Mouse (Mus musculus): Measurements from ENCODE around the gene Stag1. TPM values are rescaled to one million over a fixed set of nuclear protein-coding genes. Genes with fewer than 3 reads are reported as not detected.

Gene Stag1
- polyA plus RNA-seq, 1 experiment = 16.7 TPM

- DNase-seq (ENCODE audit: low spot score) = no peak
These were observed 365.4 kb downstream of the Stag1 start for GRCm38 (mm10) chr9:100962903-100963427.

DNA sequence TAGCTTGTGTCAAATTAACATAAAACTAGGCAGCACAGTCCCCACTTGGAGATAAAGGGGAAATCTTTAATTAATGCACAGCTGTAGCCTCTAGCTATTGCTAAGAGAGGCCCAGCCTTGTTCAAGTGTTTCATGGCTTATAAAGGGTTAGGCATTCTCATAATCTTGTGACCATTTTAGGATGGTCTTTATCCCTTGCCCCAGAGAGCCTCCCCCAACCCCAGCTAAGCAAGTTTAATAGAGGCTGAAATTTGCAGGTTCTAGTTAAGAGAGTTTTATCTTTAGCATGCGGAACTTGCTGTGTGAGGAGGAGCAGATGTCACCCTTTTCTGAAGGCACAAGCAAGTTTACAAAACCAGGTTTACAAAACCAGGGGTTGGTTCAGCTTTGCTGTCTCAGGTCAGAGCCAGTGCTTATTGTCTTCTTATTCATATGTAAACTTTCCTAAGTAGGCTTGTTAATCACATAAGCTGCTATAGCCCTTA is 365.9 kb downstream of the Stag1 start:
- no peak for DNase-seq (ENCODE audit: low spot score)

DNA sequence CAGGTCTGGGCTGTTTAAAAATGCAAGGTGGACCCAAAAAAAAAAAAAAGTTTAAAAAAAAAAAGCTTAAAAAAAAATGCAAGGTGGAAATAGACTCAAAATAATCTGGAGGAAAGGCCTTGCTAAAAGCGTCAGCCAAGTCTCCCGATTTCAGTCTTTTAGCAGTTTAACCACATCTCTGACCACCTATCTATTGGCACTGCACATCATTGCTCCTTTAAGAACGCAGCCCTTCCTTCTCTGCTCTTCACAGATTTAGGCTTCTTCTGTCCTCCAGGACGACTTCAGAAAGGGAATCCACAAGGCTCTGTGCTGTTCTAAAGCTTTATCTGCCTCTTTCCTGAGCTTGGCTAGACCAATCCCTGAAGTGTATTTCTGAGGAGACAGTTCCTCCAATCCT is 366.5 kb downstream of the Stag1 start:
- no peak for DNase-seq (ENCODE audit: low spot score)

DNA sequence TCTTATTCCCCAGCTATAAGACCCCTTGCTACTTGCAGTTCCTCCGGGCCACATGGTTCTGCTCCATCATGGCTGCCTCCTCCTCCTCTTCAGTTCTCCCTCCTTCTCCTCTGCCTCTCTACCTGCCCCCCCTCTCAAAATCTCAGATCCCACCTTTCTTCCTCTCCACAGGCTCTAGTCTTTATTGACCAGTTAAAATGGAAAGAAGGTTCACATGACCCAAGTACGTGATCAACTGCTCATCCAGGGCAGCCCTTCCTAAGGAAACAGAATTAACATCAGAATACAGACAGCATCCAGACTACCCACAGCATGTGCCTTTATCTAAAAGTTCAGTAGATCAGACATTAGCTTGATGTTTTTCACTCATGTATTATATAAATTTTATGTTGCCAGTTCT is 371.9 kb downstream of the Stag1 start:
- DNase-seq (ENCODE audit: low spot score) = no peak

- DNase-seq (ENCODE audit: low spot score) = no peak
These were observed 381.1 kb downstream of the Stag1 start for GRCm38 (mm10) chr9:100978666-100979065.

- no peak for DNase-seq (ENCODE audit: low spot score)
These were observed 381.7 kb downstream of the Stag1 start for GRCm38 (mm10) chr9:100979260-100979659.

GRCm38 (mm10) chr9:100982786-100983185 is 385.2 kb downstream of the Stag1 start:
- no peak for DNase-seq (ENCODE audit: low spot score)

GRCm38 (mm10) chr9:100984381-100985310 is 387.0 kb downstream of the Stag1 start:
- DNase-seq (ENCODE audit: low spot score) = no peak

DNA sequence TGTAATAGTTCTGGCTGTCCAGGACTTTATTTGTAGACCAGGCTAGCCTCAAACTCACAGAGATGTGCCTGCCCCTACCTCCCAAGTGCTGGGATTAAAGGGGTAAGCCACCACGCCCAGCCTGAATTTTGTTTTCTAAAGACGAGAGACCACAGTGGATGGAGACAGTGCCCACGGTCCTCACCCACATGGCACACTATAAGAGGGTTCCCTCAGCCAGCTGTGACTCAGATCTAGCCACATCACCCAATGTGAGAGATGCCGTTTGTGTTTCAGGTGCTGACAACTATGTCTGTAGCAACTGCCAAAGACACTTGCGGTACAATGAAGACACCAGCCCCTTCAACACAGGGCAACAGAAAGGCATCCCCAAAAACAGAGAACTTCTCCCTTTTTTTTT is 389.4 kb downstream of the Stag1 start:
- no peak for DNase-seq (ENCODE audit: low spot score)

DNA sequence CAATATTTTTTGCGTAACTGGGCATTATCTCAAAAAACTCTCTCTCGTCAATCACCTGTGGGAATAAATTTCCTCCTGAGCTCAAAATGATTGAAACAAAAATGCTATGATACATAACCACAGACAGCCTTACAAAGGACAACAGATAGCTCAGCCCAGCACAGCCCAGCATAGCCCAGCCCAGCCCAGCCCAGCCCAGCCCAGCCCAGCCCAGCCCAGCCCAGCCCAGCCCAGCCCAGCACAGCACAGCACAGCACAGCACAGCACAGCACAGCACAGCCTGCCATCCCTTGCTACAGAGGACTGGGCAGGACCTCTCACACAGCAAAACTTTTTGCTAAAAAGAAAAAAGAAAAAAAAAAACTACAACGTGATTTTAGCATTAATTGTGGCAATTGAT is 390.3 kb downstream of the Stag1 start:
- no peak for DNase-seq (ENCODE audit: low spot score)

DNA sequence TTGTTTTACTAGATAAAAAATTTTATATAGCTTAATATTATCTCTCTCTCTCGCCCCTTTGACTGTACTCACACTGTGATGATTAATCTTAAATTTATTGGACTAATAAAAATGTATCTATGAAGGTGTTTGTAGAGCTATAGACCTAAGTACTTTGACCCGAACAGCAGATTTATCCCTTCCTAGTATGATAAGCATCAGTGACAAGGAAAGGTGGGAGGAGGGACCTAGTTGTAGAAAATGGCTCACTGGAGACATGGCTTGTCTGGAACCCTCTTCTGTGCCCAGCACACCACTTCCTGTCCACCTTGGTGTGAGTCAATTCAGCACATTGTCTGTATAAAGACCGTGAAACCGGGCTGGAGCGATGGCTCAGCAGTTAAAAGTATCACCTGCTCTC is 393.0 kb downstream of the Stag1 start:
- no peak for DNase-seq (ENCODE audit: low spot score)

DNA sequence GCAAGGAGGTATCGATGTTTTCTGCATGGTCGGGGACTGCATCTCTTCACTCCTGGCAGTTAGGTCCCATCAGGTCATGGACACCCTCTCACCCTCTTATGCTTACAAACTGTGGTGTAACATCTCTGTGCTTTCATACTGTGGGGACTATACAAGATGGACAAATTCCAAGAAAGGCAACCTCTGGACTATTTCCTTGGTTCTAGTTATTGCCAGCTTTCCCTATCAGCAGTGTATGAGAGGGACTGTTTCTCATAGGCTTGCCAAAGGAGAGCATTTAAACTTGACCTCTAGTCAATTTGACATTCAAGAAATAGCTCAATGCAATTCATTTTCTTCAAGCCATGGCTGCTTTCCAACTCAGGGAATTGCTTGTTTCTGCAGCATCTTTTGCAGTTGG is 393.7 kb downstream of the Stag1 start:
- DNase-seq (ENCODE audit: low spot score) = no peak

DNA sequence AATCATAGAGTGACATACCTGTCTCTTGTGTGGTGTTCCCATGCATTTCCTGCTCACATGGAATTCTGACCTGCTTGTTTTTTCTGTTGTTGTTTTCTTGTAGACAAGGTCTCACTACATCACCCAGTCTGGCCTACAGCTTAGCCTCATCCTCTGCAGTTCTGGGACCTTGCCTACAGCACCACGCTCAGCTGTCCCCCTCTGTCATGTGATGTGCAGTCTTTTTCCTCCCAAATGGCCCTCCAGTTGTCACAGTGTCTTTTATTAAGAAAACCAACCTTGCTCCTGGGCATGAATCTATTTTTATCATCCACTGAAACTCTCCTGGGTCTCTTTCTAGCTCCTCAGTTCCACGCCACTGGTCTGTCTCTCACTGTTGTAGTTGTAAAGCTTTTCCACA is 394.6 kb downstream of the Stag1 start:
- DNase-seq (ENCODE audit: low spot score) = no peak

GRCm38 (mm10) chr9:100993937-100994336 is 396.3 kb downstream of the Stag1 start:
- no peak for DNase-seq (ENCODE audit: low spot score)

DNA sequence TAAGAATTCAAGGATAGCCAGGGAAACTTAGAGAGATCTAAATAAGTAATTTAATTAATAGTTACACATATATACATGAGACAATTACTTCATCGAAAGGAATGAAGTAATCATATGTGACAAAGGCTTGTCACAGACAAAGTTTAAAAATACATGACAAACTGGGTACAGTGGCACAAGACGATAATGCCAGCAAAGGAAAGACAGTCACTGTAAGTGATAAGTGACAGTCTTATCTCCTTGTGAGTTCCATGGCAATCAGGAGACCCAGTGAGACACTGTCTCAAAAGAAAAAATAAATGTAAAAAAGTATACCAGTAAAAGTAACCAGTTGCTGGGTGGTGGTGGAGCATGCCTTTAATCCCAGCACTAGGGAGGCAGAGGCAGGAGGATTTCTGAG is 399.5 kb downstream of the Stag1 start:
- no peak for DNase-seq (ENCODE audit: low spot score)

- DNase-seq (ENCODE audit: low spot score) = no peak
These were observed 404.5 kb downstream of the Stag1 start for GRCm38 (mm10) chr9:101002053-101002452.

GRCm38 (mm10) chr9:101002841-101003240 is 405.2 kb downstream of the Stag1 start:
- no peak for DNase-seq (ENCODE audit: low spot score)

- no peak for DNase-seq (ENCODE audit: low spot score)
These were observed 405.7 kb downstream of the Stag1 start for GRCm38 (mm10) chr9:101003302-101003701.

DNA sequence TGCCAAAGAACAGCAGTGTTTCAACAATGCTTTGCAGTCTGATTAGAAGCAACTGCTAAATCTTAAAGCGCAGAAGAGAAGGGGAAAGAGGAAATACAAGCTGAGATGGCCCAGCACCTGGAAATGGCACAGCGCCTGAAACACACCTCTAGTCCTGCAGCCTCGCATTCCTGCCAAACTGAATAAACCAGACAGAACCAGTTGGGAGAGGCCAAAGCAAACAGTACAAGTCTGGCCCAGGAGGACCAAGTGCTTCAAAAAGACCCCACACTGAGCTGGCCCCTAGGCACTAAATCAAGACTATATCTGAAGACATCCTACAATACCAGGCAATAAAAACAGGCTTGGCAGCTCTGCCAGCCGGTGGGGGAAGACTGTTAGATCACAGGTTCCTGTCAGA is 408.3 kb downstream of the Stag1 start:
- no peak for DNase-seq (ENCODE audit: low spot score)
